Mouse (Mus musculus) cerebellum, adult 8-10 months (tissue): ENCODE results near the gene Ptprf.

Experiments used
- DNase-seq: peaks from one replicate; pipeline ENCODE4 v3.0.0; 2022

The Ptprf gene

DNA sequence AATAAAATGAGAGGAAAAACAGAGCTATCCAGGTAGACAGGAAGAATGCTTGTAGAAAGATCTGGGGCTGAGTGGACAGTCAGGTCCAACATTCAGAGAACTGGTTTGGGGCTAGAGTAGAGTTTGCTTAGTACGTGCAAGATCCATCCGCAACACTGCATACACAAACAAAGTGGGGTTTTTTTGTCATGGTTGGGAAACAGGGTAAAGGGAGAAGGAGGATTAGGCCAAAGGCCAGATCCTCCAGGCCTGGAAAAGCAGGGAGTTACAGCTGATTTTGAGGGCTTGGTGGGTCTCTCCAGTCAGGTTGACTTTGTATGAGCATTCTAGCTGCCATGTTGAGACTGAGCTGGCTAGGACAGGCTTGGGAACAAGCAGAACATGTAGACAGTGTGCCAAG, 85.3 kb downstream of the Ptprf start:
- DNase-seq: no peak

DNA sequence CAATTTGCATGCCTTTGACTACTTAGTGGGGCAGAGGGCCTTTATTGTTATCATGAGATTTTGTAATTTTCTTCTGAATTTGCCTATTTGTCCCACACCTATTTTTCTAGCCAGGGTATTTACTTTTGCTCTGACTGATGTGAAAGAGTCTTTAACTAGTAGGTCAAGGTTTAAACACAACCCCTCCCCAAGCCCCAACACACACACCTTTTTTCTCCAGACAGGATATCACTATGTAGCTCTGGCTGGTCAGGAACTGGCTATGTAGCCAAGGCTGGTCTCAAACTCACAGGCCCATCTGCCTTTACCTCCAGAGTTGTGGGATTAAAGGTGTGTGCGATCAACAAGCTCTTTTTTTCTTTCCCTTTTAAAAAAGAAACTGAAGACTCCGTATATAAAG, 92.1 kb downstream of the Ptprf start:
- DNase-seq: no peak

DNA sequence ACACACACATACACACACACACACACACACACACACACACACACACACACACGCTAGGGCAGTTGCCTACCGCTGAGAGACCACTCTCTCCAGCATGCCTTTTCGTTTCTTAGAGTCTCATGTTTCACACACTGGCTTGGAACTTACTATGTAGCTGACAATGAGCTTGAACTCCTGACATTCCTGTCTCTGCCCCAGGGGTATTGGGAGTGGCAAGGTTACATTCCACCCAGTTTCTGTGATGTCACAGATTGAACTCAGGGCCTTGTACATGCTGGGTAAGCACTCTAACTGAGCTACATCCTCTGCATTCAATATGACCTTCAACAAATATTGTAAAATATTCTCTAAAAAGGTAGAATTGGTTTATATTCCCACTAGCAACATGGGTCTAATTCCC, 92.6 kb downstream of the Ptprf start:
- DNase-seq: no peak

DNA sequence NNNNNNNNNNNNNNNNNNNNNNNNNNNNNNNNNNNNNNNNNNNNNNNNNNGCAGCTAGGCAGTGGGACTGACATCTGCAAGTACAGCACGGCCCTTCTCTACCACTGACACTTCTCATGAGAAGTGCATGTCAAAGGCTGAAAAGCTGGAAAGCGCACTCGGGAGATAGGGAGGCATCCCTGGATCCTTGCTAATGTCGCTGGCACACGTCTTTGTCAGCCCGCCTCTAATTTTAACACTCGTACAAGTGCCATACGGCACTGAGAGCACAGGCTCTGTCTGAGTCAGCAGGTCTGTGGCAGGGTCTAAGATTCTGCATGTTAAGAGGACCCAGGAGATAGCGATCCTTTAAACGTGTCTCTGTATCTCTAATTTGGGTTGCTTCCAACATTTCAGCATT, 95.0 kb downstream of the Ptprf start:
- no peak for DNase-seq

DNA sequence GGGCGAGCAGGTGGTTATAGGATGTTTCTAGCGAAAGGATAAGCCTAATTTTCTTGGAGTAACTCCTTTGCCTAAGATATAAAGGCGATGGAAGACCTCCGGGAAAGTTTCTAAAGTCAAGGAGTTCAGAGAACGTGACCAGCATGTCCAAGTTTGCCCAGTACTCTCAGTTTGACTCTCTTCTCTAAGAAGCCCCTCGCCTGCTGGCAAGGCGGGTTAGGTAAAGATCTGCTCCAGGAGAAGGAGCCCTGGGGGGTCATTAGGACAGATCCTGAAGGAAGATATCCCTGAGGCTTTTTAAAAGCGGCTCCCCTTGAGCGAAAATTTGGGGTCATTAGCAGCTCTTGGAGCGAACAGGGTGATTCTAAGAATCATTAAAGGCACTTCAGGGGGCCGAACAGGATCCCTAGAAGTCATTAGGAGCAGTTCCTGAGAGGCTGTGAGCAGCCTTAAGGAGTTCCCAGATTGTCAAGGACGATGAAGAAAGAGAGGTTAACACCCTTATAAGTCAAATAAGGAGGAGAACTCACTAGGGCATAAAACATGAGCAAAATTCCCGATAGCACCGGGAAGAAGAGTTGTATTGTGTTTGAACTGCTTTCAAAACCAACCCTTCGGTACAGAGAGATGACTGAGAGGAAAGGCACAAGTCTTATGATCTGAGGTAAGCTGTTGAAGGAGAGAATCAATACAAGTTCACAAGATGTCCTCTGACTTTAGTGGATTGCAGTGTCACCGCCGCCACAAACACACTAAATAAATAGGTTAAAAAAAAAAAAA, 110.7 kb downstream of the Ptprf start:
- peak; percentile 39 for DNase-seq

DNA sequence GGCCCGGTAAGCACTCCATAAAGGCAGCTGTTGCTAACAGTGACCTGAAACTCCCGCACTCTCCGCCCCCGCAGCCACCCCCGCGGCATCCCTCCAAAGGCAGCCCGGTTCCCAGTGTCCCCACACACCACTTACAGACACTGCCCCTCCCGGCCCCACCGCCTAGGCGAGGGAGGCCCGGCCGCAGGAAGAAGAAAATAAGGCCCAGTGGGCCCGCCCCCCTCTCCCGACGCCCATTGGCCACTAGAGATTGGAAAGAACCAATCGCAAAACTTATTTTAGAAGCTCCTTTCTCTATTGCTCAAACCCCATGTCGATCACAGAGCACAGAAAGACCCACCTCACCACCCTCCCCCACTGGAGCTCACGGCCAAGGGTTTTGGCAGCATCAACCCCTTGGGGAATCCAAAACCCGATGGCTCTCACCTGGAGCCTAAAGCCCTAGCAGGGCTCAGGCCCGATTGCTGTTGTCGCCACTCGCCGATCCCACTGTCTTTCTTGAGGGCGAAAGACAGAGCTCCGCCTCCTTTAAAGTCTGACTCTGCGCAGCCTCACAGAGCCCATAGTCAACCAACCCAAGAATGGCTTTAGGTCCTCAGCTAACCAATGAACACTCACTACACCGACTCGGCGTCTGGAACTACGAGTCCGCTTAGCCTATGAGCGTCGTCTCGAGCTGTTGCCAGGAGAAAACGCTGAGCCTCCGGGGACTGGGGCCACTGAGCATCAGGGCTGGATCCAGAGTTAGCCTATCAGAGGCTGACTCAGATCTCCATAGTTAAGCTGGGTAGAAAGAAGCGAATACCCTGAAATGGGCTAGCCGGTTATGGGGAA, 111.5 kb downstream of the Ptprf start, which contains the start of gene Kdm4a:
TSS of gene Kdm4a (minus strand) at position 577 of the 834 bp plus-strand sequence.
- DNase-seq: peak; percentile 92

DNA sequence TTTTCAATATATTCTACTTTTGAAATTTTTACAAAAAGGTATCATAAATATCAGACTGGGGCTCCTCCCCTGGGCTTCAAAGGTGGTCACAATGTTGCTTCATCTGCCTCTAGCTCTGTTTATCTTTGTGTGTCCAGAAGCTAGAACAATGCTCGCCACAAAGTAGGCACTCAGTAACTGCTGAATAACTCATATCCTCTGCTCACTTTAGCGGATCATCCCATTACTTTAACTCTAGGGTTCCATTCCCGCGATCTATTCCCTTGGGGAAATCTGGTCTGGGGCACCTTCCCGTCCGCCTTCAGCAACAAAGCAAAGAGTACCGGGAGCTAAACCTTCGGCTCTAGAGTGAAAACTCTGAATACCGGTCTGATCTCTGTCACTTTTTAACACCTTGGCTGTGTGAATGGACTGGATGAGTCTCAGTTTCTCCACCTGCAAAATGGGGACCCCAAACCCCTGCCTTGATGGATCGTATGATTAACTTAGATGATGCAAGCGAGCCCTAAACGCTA, 112.2 kb downstream of the Ptprf start:
- DNase-seq: no peak

DNA sequence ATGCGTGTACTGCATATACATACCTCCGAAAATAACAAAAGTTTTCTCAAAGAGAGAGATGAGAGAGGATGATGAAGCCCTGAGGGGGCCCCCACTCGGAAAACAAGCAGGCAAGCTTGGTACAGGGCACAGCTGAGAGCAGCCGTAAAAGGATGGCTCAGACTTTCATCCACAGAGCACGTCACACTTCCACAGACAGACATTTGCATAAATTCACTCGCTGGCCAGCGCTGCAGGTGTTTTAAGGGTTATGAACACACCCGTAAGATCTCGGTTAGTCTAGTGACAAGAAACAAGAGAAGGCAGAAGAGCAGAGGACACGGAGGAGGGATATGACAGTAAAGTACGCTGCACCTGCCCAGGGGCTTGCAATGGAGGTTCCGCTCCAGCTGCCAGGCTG, 118.7 kb downstream of the Ptprf start:
- DNase-seq: no peak

DNA sequence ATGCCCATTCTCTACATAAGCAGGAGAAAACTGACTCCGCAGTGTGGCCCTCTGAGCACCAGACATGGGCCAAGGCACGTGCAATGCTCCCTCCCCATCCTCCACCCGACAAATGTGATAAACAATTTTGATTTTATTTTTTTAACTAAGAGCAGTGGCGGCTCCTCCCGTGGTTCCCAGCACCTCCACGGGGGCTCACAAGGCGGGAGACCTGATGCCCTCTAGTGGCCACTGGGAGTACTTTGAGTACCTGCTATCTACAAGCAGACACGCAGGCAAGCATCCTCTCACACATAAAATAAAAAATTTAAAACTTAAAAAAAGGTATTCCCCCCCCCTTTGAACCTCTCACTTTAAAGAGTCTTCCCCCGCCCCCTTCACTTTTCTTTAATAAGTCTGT, 120.2 kb downstream of the Ptprf start:
- DNase-seq: no peak

DNA sequence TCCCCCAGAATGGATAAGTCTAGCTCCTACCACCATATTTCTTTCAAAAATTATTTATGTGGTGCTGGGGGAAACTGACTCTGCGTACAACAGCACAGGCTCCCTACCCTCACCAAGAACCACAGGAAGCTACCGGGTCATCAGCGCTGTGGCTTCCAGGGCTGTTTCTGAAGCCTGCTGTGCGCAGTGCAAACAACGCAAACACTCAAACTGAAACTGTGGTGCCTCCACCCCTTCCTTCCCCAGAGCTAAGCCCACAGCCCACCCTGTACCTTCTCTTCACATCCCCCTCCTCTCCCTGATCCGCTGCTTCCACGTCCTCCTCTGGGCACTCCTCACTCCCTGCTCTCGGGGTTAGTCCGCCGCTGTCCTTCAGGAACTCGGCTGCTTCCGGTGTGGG, 129.1 kb downstream of the Ptprf start:
- DNase-seq: no peak
